Mouse (Mus musculus) mature B cell (primary cell): ENCODE measurements around the gene Vezt.

Experiments used
- in situ Hi-C: fragments of 300-500 bp; cut with MboI; formaldehyde crosslinking; loops from 2 replicates; pipeline ENCODE4 v1.14.3; 2019

Vezt gene

DNA sequence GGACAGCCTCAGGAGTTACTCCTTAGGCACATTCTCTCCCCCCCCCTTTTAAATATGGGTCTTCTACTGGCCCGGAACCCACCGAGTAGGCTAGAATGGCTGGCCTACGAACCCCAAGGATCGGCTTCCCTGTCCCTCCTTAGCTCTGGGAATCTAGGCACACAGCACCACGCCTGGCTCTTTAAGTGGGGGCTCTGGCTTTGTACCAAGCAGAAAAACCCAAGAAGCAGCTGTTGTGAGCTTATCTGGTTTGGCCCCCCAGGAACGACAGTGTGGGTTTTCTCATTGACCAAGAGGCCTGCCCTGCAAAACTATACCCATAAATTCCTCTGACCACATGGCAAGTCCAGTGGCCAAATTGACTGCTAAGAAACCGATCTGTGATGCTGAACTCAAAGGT is 82.1 kb downstream of the Vezt start:
- in situ Hi-C loops: no loop called here

DNA sequence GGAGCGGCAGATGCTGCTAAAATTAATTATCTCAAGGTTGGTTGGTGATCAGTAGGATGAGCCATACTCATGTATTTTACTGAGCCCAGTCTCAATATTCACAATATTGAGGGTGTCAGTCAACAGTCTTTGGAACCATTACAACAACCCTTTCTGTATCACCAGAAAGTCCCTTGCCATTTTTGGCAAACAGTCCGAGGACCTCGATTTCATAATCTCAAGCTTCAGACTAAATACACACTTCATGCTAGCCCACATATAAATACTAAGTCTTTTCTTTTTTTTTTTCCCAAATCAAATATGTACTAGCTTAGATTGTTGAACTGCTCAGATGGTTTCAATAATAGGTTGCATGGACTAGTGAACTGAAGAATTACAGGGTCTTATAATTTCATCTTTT is 84.6 kb downstream of the Vezt start:
- in situ Hi-C loops: no loop called here

- in situ Hi-C loops: no loop called here
These were observed 85.7 kb downstream of the Vezt start for GRCm38 (mm10) chr10:93949921-93950320.

DNA sequence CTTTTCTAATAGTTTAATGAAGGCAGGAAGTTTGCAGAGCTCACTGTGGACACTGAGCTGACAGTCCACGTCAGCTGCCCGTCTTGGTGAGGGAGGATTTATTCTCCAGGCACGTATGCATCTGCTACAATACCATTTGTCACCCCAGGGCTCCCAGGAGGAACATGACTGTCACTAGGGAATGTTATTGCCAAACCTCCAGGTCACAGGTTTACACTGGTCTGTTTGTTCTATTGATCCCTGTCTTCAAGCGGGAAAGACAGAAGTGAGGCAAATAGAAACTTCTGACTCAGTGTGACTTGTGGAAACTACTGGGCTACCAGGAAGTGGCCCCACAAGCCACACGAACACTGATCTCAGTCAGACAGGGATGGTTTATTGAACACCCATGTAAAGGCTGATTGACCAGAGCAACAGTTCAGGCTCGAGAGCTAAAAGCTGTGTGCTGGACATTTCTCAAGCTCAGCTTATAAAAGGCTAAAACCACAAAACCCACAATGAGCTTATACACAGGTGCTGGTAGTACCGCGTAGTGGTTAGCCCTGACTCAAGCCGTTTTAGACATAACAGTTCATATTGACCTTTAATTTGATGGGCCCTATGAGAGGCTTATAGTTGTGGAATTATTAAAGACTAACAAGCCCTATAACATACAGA is 89.6 kb downstream of the Vezt start:
- in situ Hi-C loops: no loop called here

DNA sequence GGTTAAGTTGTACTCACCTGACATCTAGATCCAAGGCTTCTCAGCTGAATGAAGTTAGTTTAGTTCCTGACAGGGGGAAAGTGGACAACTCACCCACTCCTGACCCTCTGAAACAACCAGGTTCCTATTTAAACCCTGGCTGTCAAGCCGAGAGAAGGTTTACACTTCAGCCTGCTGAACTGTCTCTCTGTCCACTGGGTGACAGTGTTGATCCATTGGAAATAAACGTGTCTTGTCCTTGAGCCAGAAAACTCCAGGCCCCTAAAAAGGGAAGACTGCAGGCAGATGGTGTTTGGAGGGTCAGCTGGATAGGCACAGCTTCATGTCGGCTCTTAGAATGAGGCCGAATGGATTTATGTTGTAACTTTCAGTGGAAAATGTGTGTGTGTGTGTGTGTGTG is 90.3 kb downstream of the Vezt start:
- in situ Hi-C loops: no loop called here

- in situ Hi-C loops: no loop called here
These were observed 91.4 kb downstream of the Vezt start for GRCm38 (mm10) chr10:93944241-93944640.

- in situ Hi-C loops: no loop called here
These were observed 95.3 kb downstream of the Vezt start for GRCm38 (mm10) chr10:93940279-93940678.

DNA sequence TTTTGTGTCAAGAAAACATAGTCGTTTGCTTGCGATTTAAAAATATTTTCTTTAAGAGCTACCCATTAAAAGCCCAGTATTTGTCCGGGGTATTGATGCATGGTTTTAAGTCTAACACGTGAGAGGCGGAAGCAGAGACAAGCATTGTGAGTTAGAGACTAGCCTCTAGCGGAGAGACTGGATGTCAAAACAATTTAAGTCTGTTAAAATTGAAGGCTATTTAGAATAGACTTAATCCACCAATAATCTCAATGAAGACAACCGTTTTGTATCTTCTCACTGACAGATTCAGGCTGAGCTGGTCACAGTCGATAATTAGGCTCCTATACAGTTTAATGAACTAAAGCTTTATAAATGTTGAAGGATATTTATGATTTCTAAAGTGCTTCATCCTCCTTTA is 95.9 kb downstream of the Vezt start:
- in situ Hi-C loops: no loop called here

GRCm38 (mm10) chr10:93938844-93939271 is 96.8 kb downstream of the Vezt start:
- in situ Hi-C loops: no loop called here

DNA sequence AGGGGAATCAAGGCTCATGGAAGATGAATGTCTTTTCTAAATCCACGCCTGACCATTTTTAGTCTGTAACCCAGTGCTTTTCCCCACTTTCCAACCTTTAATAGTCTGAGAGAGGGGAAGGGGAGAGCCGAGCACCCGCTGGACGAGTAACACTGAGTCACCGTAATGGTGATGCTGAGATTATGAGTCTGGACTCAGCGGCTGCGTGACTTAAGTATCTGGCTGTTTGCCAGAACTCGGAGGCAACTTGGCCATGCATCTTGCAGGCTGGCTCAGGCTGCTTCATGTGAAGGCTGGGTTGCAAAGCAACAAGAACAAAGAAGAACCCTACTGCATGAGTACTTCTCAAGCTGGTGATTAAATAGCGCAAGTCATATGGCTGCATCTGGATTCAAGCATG is 101.6 kb downstream of the Vezt start:
- in situ Hi-C loops: no loop called here

GRCm38 (mm10) chr10:93932861-93933260 is 102.8 kb downstream of the Vezt start:
- in situ Hi-C loops: no loop called here

DNA sequence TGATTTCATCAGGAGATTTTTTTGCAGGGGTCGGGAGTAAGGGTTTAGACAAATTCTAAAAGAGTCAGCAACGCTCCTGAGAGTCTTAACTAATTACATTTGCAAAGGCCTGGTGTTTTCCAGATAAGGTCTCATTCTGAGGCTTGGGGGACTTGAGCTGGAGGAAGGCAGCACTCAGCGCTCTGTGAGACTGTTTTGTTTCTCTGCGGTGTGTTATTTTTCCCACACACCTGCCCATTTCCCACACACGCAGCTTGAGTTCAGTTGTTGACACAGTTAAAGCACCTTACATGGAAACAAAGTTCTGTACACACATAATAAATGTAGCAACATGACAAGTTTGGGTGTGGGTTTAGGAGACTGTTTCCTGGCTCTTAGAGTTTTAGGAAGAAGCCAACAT is 103.6 kb downstream of the Vezt start:
- in situ Hi-C loops: no loop called here

DNA sequence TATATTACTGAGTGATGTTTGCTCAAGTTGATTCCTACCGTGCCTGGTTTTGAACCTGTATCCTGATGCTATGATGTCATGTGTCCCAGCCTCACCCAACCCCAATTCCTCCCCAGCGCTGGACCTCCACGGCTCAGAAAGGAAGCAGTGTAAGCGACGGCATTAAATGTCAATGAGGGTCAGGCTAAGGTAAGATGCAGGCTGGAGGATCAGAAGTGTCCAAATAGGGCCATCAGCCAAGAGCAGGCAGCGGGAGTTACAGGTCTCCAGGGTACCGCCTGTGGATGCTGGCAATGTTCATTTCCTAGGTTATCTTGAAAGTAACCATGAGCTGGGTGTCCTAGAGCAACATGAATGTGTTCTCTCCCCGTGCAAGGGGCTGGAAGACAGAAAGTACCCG is 104.2 kb downstream of the Vezt start:
- in situ Hi-C loops: no loop called here

GRCm38 (mm10) chr10:93930236-93930824 is 105.3 kb downstream of the Vezt start:
- in situ Hi-C loops: no loop called here

GRCm38 (mm10) chr10:93924666-93925065 is 111.0 kb downstream of the Vezt start:
- in situ Hi-C loops: no loop called here

- in situ Hi-C loops: no loop called here
These were observed 114.5 kb downstream of the Vezt start for GRCm38 (mm10) chr10:93921160-93921559.

DNA sequence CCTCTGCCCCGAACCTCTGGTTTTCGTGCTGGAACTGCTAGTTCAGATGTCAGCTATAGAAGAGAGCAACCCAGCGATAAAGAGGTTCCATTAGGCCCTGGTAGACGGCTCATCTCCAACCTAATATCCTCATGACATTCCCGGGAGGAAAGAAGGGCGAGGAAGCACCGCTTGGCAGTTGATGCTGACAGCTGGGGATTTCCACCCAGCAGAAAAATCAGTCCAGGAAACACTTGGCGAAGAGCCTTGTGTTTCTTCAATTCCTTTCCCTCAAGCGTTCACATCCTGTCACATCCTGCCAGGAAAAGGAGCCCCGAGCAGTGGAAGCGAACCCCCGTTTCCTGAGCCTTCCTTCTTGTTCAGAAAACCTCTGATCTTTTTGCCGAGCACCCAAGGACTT is 116.4 kb downstream of the Vezt start:
- in situ Hi-C loops: no loop called here

- in situ Hi-C loops: no loop called here
These were observed 116.9 kb downstream of the Vezt start for GRCm38 (mm10) chr10:93918701-93919100.

GRCm38 (mm10) chr10:93918087-93918486 is 117.5 kb downstream of the Vezt start:
- in situ Hi-C loops: no loop called here

DNA sequence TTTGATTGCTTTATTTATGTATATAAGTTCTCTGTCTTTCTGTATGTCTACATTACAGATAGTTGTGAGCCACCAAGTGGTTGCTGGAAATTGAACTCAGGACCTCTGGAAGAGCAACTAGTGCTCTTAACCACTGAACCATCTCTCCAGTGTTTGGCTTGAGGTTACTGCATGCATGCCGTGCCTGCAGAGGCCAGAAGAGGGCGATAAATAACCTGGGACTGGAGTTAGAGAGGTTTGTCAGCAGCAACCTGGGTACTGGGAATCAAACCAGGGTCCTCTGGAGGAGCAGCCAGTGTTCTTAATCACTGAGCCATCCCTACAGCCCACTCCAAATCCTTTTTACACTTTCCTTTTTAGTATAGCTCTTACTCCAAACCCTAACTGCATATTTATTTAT is 118.8 kb downstream of the Vezt start:
- in situ Hi-C loops: no loop called here

DNA sequence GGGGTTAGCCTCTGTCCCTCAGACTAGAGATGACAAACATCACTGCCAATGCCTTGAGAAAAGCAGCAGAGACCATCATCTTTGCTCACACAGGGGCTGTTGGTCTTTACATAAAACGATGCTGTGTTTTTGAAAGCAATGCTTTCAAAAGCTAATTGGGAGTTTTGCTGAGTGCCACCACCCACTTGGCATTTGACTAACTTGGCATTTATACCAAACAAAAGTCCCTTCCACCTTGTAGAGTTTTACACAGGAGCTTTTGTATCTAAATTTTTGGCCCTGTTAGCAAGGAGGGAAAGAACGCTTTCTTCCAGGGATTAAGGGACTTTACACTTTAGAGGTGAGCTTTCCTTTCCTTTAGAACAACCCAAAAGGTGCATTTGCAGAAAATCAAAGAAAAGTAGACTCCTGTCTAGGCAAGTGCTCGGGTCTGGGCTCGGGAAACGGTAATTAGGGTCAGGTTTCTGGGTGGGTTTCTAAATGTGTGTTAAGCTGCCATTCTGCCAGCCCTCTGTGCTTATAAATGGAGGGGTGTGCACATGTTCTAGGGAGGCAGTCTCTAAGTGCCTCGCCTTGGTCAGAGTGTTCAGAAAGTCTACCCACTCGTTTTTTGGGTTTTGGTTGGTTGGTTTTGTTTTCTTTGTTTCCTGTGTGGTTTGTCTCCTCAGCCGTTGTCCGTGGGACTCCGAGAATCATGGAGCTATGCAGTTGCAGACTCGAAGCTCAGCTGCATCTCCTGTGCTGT is 119.9 kb downstream of the Vezt start:
- in situ Hi-C loops: no loop called here

DNA sequence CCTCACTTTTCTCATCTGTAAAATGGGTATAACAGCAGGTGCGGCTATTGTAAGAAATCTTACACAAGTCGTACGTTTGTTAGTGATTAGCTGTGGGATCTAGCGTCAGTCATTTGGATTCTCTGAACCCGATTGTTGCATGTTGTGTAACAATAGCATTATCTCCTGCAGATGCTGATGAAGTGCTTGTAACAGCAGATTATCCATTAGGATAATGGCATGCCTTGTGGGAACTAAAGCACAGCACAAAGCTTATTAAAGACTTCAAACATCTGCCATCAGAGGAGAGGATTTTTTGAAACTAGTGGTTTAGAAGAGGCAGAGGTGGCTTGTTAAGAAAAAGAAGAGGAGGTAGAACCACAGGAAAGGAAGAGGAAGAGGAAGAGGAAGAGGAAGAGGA is 122.1 kb downstream of the Vezt start:
- in situ Hi-C loops: no loop called here

DNA sequence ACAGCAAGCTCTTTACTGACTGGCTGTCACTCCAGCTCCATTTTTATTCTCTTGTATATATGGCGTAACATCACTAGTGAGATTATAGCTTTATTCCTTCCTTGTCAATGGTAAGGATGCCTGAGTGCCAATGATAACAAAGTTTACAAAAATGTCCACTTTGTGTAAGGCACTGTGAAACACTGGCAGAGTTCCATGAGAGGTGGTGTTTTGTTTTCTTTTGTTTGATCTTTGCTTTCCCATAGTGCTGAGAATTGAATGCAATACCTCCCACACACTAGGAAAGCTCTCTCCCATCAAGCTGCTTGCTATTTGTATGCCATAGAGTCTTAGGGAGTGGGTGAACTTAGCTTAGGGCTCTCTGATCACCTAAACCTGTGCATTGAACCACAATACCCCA is 122.7 kb downstream of the Vezt start:
- in situ Hi-C loops: no loop called here
